ENCODE assay signal across 9 mouse cellular contexts in the genomic region with DNA sequence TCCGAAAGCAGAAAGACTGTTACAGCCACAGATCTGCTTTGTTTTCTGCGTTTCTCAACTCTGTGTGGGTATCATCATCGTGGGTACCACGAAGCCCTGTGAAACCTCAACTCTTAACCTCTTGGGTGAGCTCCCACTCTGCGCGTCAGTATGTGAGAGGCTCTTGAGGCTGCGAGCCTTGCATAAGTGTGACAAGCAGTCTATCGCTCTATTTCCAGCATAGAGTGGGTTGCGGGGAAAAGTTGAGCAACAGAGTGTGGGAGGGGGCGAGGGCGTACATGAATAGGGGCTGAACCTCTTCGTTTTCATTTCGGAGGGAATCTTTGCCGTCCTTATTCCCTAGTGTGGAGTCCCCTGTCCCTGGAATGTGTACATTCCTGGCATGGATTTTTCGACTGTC. TPM values are rescaled to one million over a fixed set of nuclear protein-coding genes. Genes with fewer than 3 reads are reported as not detected.
A peak's percentile ranks its signal among the peaks of the same experiment; 100 is the strongest.
DNase-seq lines count a peak whose midpoint lies in the region; ATAC-seq lines count a peak whose summit lies in the region.
"Had no signal": no experiment of that assay in that cellular context is flagged by ENCODE, and none has a peak within 500 bp of the region (broad histone marks: within the 10 kb centered on the region; RNA-seq: fewer than 3 reads in every experiment).

No protein-coding gene starts in this region.

- H3K4me1 ChIP-seq in kidney, embryonic 16.5 days (ENCODE audit: insufficient read depth, low read length), result no peaks in the 10 kb centered on the region
- peaks cover 13% of the 10 kb centered on the region for H3K4me1 ChIP-seq in embryonic facial prominence, embryonic 10.5 days
- peaks cover 4% of the 10 kb centered on the region; the same call in 1 of the 2 replicates for H3K4me1 ChIP-seq in limb, embryonic 11.5 days (ENCODE audit: control insufficient read depth, insufficient read depth, low read length)
- no peaks in the 10 kb centered on the region for H3K4me1 ChIP-seq in liver, embryonic 12.5 days
- no peaks in the 10 kb centered on the region for H3K4me1 ChIP-seq in forebrain, embryonic 12.5 days

- peak overlapping the region; percentile 29 for H3K4me3 ChIP-seq in kidney, embryonic 16.5 days (ENCODE audit: low read length)
- no peak overlapping the region for H3K4me3 ChIP-seq in embryonic facial prominence, embryonic 10.5 days
- no peak overlapping the region for H3K4me3 ChIP-seq in limb, embryonic 11.5 days (ENCODE audit: low read depth, low read length)
- H3K4me3 ChIP-seq in liver, embryonic 12.5 days, result no peak overlapping the region
- H3K4me3 ChIP-seq in forebrain, embryonic 12.5 days (replicated peaks), result no peak overlapping the region

- no peak overlapping the region for H3K27ac ChIP-seq in kidney, embryonic 16.5 days (ENCODE audit: low read length)
- peak overlapping the region; percentile 40; the same call in 1 of the 2 replicates for H3K27ac ChIP-seq in embryonic facial prominence, embryonic 10.5 days (replicated peaks)
- H3K27ac ChIP-seq in limb, embryonic 11.5 days (replicated peaks; ENCODE audit: low read depth, low read length), result 0 out of 2 replicates have a peak overlapping the region, but pooled peaks have one; percentile 36
- H3K27ac ChIP-seq in liver, embryonic 12.5 days, result no peak overlapping the region
- no peak overlapping the region for H3K27ac ChIP-seq in forebrain, embryonic 12.5 days
- H3K27ac ChIP-seq: macrophage had no signal

- H3K4me2 ChIP-seq in kidney, embryonic 16.5 days (replicated peaks; ENCODE audit: low read depth, low read length), result peak overlapping the region; percentile 48
- H3K4me2 ChIP-seq in limb, embryonic 11.5 days (ENCODE audit: low read depth, severe bottlenecking), result no peak overlapping the region; the same call in 1 of the 2 replicates
- H3K4me2 ChIP-seq in liver, embryonic 12.5 days, result no peak overlapping the region
- no peak overlapping the region for H3K4me2 ChIP-seq in forebrain, embryonic 12.5 days

- 0 out of 2 replicates have a peak overlapping the region, but pooled peaks have one; percentile 29 for H3K9ac ChIP-seq in kidney, embryonic 16.5 days (replicated peaks; ENCODE audit: low read length)
- H3K9ac ChIP-seq in limb, embryonic 11.5 days (ENCODE audit: low read length), result no peak overlapping the region; the same call in 1 of the 2 replicates
- no peak overlapping the region for H3K9ac ChIP-seq in liver, embryonic 12.5 days
- no peak overlapping the region for H3K9ac ChIP-seq in forebrain, embryonic 12.5 days

- DNase-seq in kidney, adult 18-20 months, result no peak
- DNase-seq in embryonic facial prominence, embryonic 10.5 days (ENCODE audit: low spot score), result no peak
- DNase-seq in forelimb bud, embryonic 11.5 days (ENCODE audit: low read depth, low spot score), result peak; percentile 7
- DNase-seq in limb, embryonic 11.5 days (ENCODE audit: low spot score), result no peak
- DNase-seq in thymus, adult 18-20 months, result no peak

- peak; percentile 42; the same call in 1 of the 2 replicates for ATAC-seq in kidney, embryonic 16.5 days (ENCODE audit: low FRiP score, low TSS enrichment)
- peak; percentile 28; the same call in 1 of the 2 replicates for ATAC-seq in limb, embryonic 11.5 days (ENCODE audit: insufficient number of reproducible peaks, low FRiP score, low TSS enrichment, low read depth)
- no peak for ATAC-seq in liver, embryonic 12.5 days
- no peak for ATAC-seq in forebrain, embryonic 12.5 days (ENCODE audit: low FRiP score)

- no peaks in the 10 kb centered on the region for H3K36me3 ChIP-seq in kidney, embryonic 16.5 days (ENCODE audit: insufficient read depth, low read length)
- H3K36me3 ChIP-seq in embryonic facial prominence, embryonic 10.5 days (replicated peaks), result no peaks in the 10 kb centered on the region
- H3K36me3 ChIP-seq in limb, embryonic 11.5 days (ENCODE audit: control insufficient read depth, insufficient read depth, low read length), result no peaks in the 10 kb centered on the region
- H3K36me3 ChIP-seq in liver, embryonic 12.5 days, result no peaks in the 10 kb centered on the region
- no peaks in the 10 kb centered on the region for H3K36me3 ChIP-seq in forebrain, embryonic 12.5 days (replicated peaks)

- H3K9me3 ChIP-seq in kidney, embryonic 16.5 days (ENCODE audit: low read length), result no peaks in the 10 kb centered on the region
- H3K9me3 ChIP-seq in embryonic facial prominence, embryonic 10.5 days, result no peaks in the 10 kb centered on the region
- no peaks in the 10 kb centered on the region for H3K9me3 ChIP-seq in limb, embryonic 11.5 days (ENCODE audit: control insufficient read depth, low read length)
- H3K9me3 ChIP-seq in liver, embryonic 12.5 days (replicated peaks), result no peaks in the 10 kb centered on the region
- no peaks in the 10 kb centered on the region for H3K9me3 ChIP-seq in forebrain, embryonic 12.5 days

- no peaks in the 10 kb centered on the region for H3K27me3 ChIP-seq in kidney, embryonic 16.5 days (ENCODE audit: insufficient read depth, low read length)
- H3K27me3 ChIP-seq in embryonic facial prominence, embryonic 10.5 days (replicated peaks; ENCODE audit: low read depth, poor library complexity, severe bottlenecking), result no peaks in the 10 kb centered on the region
- H3K27me3 ChIP-seq in limb, embryonic 11.5 days (ENCODE audit: control insufficient read depth, insufficient read depth, low read length), result no peaks in the 10 kb centered on the region
- no peaks in the 10 kb centered on the region for H3K27me3 ChIP-seq in liver, embryonic 12.5 days (replicated peaks)
- H3K27me3 ChIP-seq in forebrain, embryonic 12.5 days, result no peaks in the 10 kb centered on the region

- 49% methylated on average over 15 of the region's 15 CpGs for WGBS in kidney, embryonic 16.5 days
- 78% methylated on average over 15 of the region's 15 CpGs for WGBS in embryonic facial prominence, embryonic 10.5 days
- 70% methylated on average over 15 of the region's 15 CpGs for WGBS in limb, embryonic 11.5 days
- 74% methylated on average over 15 of the region's 15 CpGs for WGBS in liver, embryonic 12.5 days (ENCODE audit: insufficient replicate concordance)
- WGBS in forebrain, embryonic 12.5 days, result 83% methylated on average over 15 of the region's 15 CpGs

RNA-seq across cellular contexts. Expression of a gene that starts 44.1 kb away (rescaled TPM):
- polyA plus RNA-seq in kidney, embryonic 16.5 days (2015; fragmentation: Nextera tagmentation; extraction: Ambion mirVana), result 6.8 and 6.9 TPM in 2 replicates
- polyA plus RNA-seq in embryonic facial prominence, embryonic 10.5 days (2016; fragmentation: Nextera tagmentation; extraction: Ambion mirVana), result 0.85 and 0.97 TPM in 2 replicates
- polyA plus RNA-seq in limb, embryonic 11.5 days (2014; fragmentation: Nextera tagmentation; extraction: Ambion mirVana), result 0.64 and 1.2 TPM in 2 replicates
- polyA plus RNA-seq in liver, embryonic 12.5 days (2016; fragmentation: Nextera tagmentation; extraction: Ambion mirVana), result 2.3 and 2.8 TPM in 2 replicates
- polyA plus RNA-seq in forebrain, embryonic 12.5 days (2016; fragmentation: Nextera tagmentation; extraction: Ambion mirVana), result 2.9 and 3.7 TPM in 2 replicates
- polyA plus RNA-seq: macrophage had no signal

Comparison
In these comparisons a context has a peak if more than half of its experiments do, and no peak if none do; other contexts are left out.
1. ATAC-seq: peak in kidney, embryonic 16.5 days (single experiment) and limb, embryonic 11.5 days (single experiment); none in liver, embryonic 12.5 days (single experiment) and forebrain, embryonic 12.5 days (single experiment).
2. H3K27ac ChIP-seq: peak in embryonic facial prominence, embryonic 10.5 days (single experiment) and limb, embryonic 11.5 days (single experiment); none in kidney, embryonic 16.5 days (single experiment), liver, embryonic 12.5 days (single experiment) and forebrain, embryonic 12.5 days (single experiment).